In the genomic region with DNA sequence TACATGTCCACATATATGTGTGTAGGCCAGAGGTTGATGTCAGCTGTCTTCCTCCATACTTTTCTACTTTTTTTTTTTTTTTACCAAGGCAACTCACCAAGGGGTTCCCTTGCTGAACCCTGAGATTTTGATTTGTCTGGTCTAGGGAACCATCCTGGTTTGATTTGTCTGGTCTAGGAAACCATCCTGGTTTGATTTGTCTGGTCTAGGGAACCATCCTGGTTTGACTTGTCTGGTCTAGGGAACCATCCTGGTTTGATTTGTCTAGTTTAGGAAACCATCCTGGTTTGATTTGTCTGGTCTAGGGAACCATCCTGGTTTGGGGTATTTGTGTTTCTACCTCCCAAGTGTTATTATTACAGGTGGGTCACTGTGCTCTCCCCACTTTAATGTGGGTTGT, we compare ENCODE assay signal across 23 mouse cellular contexts. TPM values are rescaled to one million over a fixed set of nuclear protein-coding genes. Genes with fewer than 3 reads are reported as not detected.
"Had no signal": no experiment of that assay in that cellular context is flagged by ENCODE, and none has a peak within 500 bp of the region (broad histone marks: within the 10 kb centered on the region; RNA-seq: fewer than 3 reads in every experiment).

No protein-coding gene starts in this region.

- H3K27ac ChIP-seq: kidney, postnatal 0 days; limb, embryonic 13.5 days; liver, embryonic 12.5 days; liver, embryonic 15.5 days; lung, embryonic 15.5 days; midbrain, embryonic 10.5 days; midbrain, embryonic 13.5 days; neural tube, embryonic 13.5 days; stomach, embryonic 15.5 days had no signal

- DNase-seq: kidney, postnatal 36 days; left cerebral cortex, postnatal 4 days; liver; lung, adult 18-20 months; lung, postnatal 10 days; lung, postnatal 36 days; retina, postnatal 1 day; right cerebral cortex, postnatal 25 days; spleen, adult 18-20 months; thymus, postnatal 25 days had no signal

- H3K4me2 ChIP-seq: limb, embryonic 13.5 days; liver, embryonic 12.5 days; liver, embryonic 15.5 days; lung, embryonic 15.5 days; midbrain, embryonic 13.5 days; neural tube, embryonic 13.5 days; stomach, embryonic 15.5 days had no signal

- H3K4me1 ChIP-seq: liver, embryonic 12.5 days; liver, embryonic 15.5 days; megakaryocyte, embryonic 14.5 days; stomach, embryonic 15.5 days had no signal

- H3K9ac ChIP-seq: limb, embryonic 13.5 days; liver, embryonic 12.5 days; liver, embryonic 15.5 days; lung, embryonic 15.5 days; midbrain, embryonic 13.5 days; neural tube, embryonic 13.5 days; stomach, embryonic 15.5 days had no signal

- H3K9me3 ChIP-seq: liver, embryonic 12.5 days; liver, embryonic 15.5 days; lung, embryonic 15.5 days; midbrain, embryonic 10.5 days; midbrain, embryonic 13.5 days; stomach, embryonic 15.5 days had no signal

- H3K36me3 ChIP-seq: liver, embryonic 12.5 days; liver, embryonic 15.5 days; lung, embryonic 15.5 days; stomach, embryonic 15.5 days had no signal

- ATAC-seq: liver, embryonic 12.5 days; midbrain, embryonic 13.5 days; midbrain, embryonic 16.5 days had no signal

- H3K27me3 ChIP-seq: midbrain, embryonic 13.5 days; stomach, embryonic 15.5 days had no signal

- H3K4me3 ChIP-seq: limb, embryonic 13.5 days; liver, embryonic 12.5 days; liver, embryonic 15.5 days; lung, embryonic 15.5 days; megakaryocyte, embryonic 14.5 days; midbrain, embryonic 10.5 days; midbrain, embryonic 13.5 days; myocyte; neural tube, embryonic 13.5 days; stomach, embryonic 15.5 days had no signal

RNA-seq across cellular contexts. Expression of a gene that starts 33.8 kb away (rescaled TPM):
- polyA plus RNA-seq: kidney, postnatal 0 days; limb, embryonic 13.5 days; liver, embryonic 15.5 days; lung, embryonic 15.5 days; midbrain, embryonic 10.5 days; midbrain, embryonic 13.5 days; midbrain, embryonic 16.5 days; myocyte; neural tube, embryonic 13.5 days; stomach, embryonic 15.5 days; thymus, postnatal 0 days had no signal
